Mouse (Mus musculus) ES-Bruce4 (cell line): Measurements from ENCODE around the gene Ggt1.

ENCODE experiments used
- CTCF ChIP-seq: IDR thresholded peaks from one replicate; pipeline ENCODE4 v1.8.1; 2011; ENCODE audit warnings: low read depth, low read length
- EP300 ChIP-seq: IDR thresholded peaks from 2 replicates; pipeline ENCODE4 v1.6.1; 2011; ENCODE audit warnings: low read depth, low read length; ENCODE audit not compliant: insufficient read depth
- POLR2A ChIP-seq: IDR thresholded peaks from one replicate; pipeline ENCODE4 v1.8.1; 2011; ENCODE audit warnings: low read length; ENCODE audit not compliant: insufficient read depth

DNA sequence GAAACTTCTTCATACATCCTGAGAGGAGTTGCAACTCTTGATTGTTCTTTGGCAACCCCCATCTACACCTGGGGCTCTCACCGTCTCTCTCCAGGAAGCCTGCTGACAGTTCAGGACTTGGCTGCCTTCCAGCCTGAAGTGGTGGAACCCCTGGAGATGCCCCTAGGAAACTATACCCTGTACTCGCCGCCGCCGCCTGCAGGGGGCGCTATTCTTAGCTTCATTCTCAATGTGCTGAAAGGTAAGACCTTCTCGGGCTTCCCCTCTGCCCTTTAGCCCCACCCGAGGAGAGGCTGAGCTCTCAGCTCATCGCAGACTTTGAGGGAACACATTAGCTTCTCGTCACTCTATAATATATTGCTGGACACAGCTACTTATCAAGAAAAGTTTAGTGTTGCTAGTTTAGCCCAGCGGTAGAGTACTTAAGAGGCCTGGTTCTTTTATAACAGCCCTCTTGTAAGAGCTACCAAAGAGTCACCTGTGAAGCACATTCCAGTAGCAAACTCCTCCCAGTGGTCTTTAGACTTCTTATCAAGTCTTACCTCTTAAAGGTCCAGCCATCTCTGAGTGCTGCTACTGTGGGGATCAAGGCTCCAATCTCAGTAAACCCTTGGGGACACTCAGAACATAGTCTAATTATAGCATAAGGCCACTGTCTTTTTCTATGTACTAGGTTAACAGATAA lies 43.9 kb downstream of the Ggt1 start:
- TF ChIP-seq CTCF (peak; percentile 59), POLR2A (no peak), EP300 (no peak)
